Mouse (Mus musculus) intestine, postnatal 0 days (tissue): Measurements from ENCODE around the gene Gbp4. TPM values are rescaled to one million over a fixed set of nuclear protein-coding genes. Genes with fewer than 3 reads are reported as not detected.
"Not testable (repeated sequence)": the region's sequence is repeated elsewhere in the genome, so short reads cannot be mapped to it uniquely, and the experiment has no call there.

Experiments
- ATAC-seq: fragments of 200-750 bp; cut with Nextera tagmentation; 2 replicates; pipeline ENCODE4 v1.8.0; 2017; ENCODE audit warnings: mild to moderate bottlenecking, moderate TSS enrichment, moderate library complexity
- H3K27ac ChIP-seq: fragments of 300-500 bp; sonication (generic); 2 replicates; pipeline ENCODE4 v1.5.1; 2014; ENCODE audit warnings: mild to moderate bottlenecking, low read depth, low read length, moderate library complexity
- H3K27me3 ChIP-seq: fragments of 300-500 bp; sonication (generic); replicated peaks from 2 replicates; pipeline ENCODE4 v1.6.1; 2014; ENCODE audit warnings: low read length, mixed read lengths; ENCODE audit not compliant: control insufficient read depth, insufficient read depth
- H3K36me3 ChIP-seq: fragments of 300-500 bp; sonication (generic); 2 replicates; pipeline ENCODE4 v1.6.1; 2014; ENCODE audit warnings: mild to moderate bottlenecking, moderate library complexity; ENCODE audit not compliant: control insufficient read depth, insufficient read depth
- H3K4me1 ChIP-seq: fragments of 300-500 bp; sonication (generic); replicated peaks from 2 replicates; pipeline ENCODE4 v1.6.1; 2014; ENCODE audit warnings: antibody characterized with exemption, low read length, mixed read lengths; ENCODE audit not compliant: control insufficient read depth, insufficient read depth
- H3K4me2 ChIP-seq: fragments of 300-500 bp; sonication (generic); replicated peaks from 2 replicates; pipeline ENCODE4 v1.6.1; 2014; ENCODE audit warnings: low read depth, mild to moderate bottlenecking, moderate library complexity
- H3K4me3 ChIP-seq: fragments of 300-500 bp; sonication (generic); 2 replicates; pipeline ENCODE4 v1.5.1; 2014; ENCODE audit warnings: low read depth, low read length
- H3K9ac ChIP-seq: fragments of 300-500 bp; sonication (generic); 2 replicates; pipeline ENCODE4 v1.6.1; 2014; ENCODE audit warnings: mild to moderate bottlenecking, low read depth, low read length
- H3K9me3 ChIP-seq: fragments of 300-500 bp; sonication (generic); 2 replicates; pipeline ENCODE4 v1.6.1; 2016; ENCODE audit warnings: mixed run types; ENCODE audit not compliant: control insufficient read depth
- CTCF ChIP-seq: sonication (generic); IDR thresholded peaks from 2 replicates; pipeline ENCODE4 v1.5.1; 2016; ENCODE audit warnings: low read depth, mild to moderate bottlenecking, control low read depth, antibody characterized with exemption, moderate library complexity
- WGBS: fragments of 180-500 bp; shearing (Covaris S2); extraction: QIAGEN DNeasy Blood & Tissue Kit; methylation state at CpG from one replicate; pipeline ENCODE4 v1.1.7; 2014; 5-methylcytosine and 5-hydroxymethylcytosine counted together
- polyA plus RNA-seq: library from polyadenylated mRNA; unstranded; fragments of >200 nt; fragmentation: Nextera tagmentation; extraction: Ambion mirVana; gene quantifications from 2 replicates; pipeline ENCODE4 v1.2.1, GENCODE M21; 2015

The Gbp4 gene
- 0.90 and 1.6 TPM in 2 replicates for polyA plus RNA-seq

GRCm38 (mm10) chr5:105139409-105140088 lies at the start of gene Gbp4, which contains the start of the genes Gbp9 and Gbp8:
Gbp4 (minus strand) TSS chr5:105139586.
Gbp9 (minus strand) TSS chr5:105139539.
Gbp8 (minus strand) TSS chr5:105139540.
- H3K4me3 ChIP-seq, H3K27ac ChIP-seq: not testable (repeated sequence)
- 8% methylated on average over 2 of the region's 2 CpGs for WGBS

GRCm38 (mm10) chr5:105181446-105181845 lies 42.1 kb upstream of the Gbp4 start:
- no peak overlapping the region for H3K4me3 ChIP-seq
- H3K4me2 ChIP-seq, result no peak overlapping the region
- no peak for ATAC-seq
- H3K4me1 ChIP-seq, result no peaks in the 10 kb centered on the region
- H3K9ac ChIP-seq, result no peak overlapping the region
- no peak for TF ChIP-seq CTCF
- no peaks in the 10 kb centered on the region for H3K36me3 ChIP-seq
- no peaks in the 10 kb centered on the region for H3K27me3 ChIP-seq
- no peak overlapping the region for H3K27ac ChIP-seq
- no peaks in the 10 kb centered on the region for H3K9me3 ChIP-seq

More at GRCm38 (mm10) chr5:105139409-105140088, at the start of gene Gbp4, which contains the start of the genes Gbp9 and Gbp8:
- H3K27me3 ChIP-seq, H3K9ac ChIP-seq, H3K4me2 ChIP-seq, H3K9me3 ChIP-seq, H3K36me3 ChIP-seq, ATAC-seq, H3K4me1 ChIP-seq: not testable (repeated sequence)

GRCm38 (mm10) chr5:105156582-105156981 lies 17.2 kb upstream of the Gbp4 start:
- TF ChIP-seq CTCF, result no peak
- ATAC-seq, result no peak
- Histone ChIP-seq H3K9me3 (no peaks in the 10 kb centered on the region), H3K4me2 (no peak overlapping the region), H3K4me1 (no peaks in the 10 kb centered on the region), H3K9ac (no peak overlapping the region), H3K27ac (no peak overlapping the region), H3K4me3 (no peak overlapping the region), H3K36me3 (no peaks in the 10 kb centered on the region), H3K27me3 (no peaks in the 10 kb centered on the region)
- 84% methylated on average over 5 of the region's 5 CpGs for WGBS

GRCm38 (mm10) chr5:105154049-105154448 lies 14.7 kb upstream of the Gbp4 start:
- no peaks in the 10 kb centered on the region for H3K4me1 ChIP-seq
- H3K4me2 ChIP-seq, result no peak overlapping the region
- H3K4me3 ChIP-seq, result no peak overlapping the region
- no peak overlapping the region for H3K27ac ChIP-seq
- no peak for ATAC-seq
- no peaks in the 10 kb centered on the region for H3K9me3 ChIP-seq
- no peak overlapping the region for H3K9ac ChIP-seq
- no peaks in the 10 kb centered on the region for H3K36me3 ChIP-seq
- no peaks in the 10 kb centered on the region for H3K27me3 ChIP-seq
- TF ChIP-seq CTCF, result no peak

GRCm38 (mm10) chr5:105148062-105148461 lies 8.7 kb upstream of the Gbp4 start:
- H3K4me1 ChIP-seq, H3K27ac ChIP-seq, H3K27me3 ChIP-seq, H3K9me3 ChIP-seq, H3K36me3 ChIP-seq, ATAC-seq, H3K4me3 ChIP-seq, H3K9ac ChIP-seq, H3K4me2 ChIP-seq: not testable (repeated sequence)
- WGBS, result 63% methylated on average over 2 of the region's 2 CpGs

GRCm38 (mm10) chr5:105146447-105146846 lies 7.1 kb upstream of the Gbp4 start:
- Histone ChIP-seq H3K27me3 (no peaks in the 10 kb centered on the region), H3K9me3 (no peaks in the 10 kb centered on the region), H3K36me3 (no peaks in the 10 kb centered on the region), H3K9ac (no peak overlapping the region), H3K4me3 (no peak overlapping the region), H3K27ac (no peak overlapping the region), H3K4me1 (no peaks in the 10 kb centered on the region), H3K4me2 (no peak overlapping the region)
- TF ChIP-seq CTCF, result no peak
- no peak for ATAC-seq

GRCm38 (mm10) chr5:105145731-105146130 lies 6.3 kb upstream of the Gbp4 start:
- H3K27me3 ChIP-seq, H3K9me3 ChIP-seq, H3K4me3 ChIP-seq, H3K4me1 ChIP-seq, H3K27ac ChIP-seq, H3K36me3 ChIP-seq, H3K9ac ChIP-seq, H3K4me2 ChIP-seq, ATAC-seq: not testable (repeated sequence)
- 37% methylated on average over 3 of the region's 3 CpGs for WGBS

- not testable (repeated sequence) for H3K4me2 ChIP-seq, H3K4me1 ChIP-seq, H3K9ac ChIP-seq, H3K27me3 ChIP-seq, H3K36me3 ChIP-seq, ATAC-seq, H3K4me3 ChIP-seq, H3K9me3 ChIP-seq, H3K27ac ChIP-seq
- 66% methylated on average over 2 of the region's 2 CpGs for WGBS
These were observed 864 bp upstream of the Gbp4 start for GRCm38 (mm10) chr5:105140089-105140810.
